Mouse (Mus musculus): ENCODE data around the gene Phf2.

DNA sequence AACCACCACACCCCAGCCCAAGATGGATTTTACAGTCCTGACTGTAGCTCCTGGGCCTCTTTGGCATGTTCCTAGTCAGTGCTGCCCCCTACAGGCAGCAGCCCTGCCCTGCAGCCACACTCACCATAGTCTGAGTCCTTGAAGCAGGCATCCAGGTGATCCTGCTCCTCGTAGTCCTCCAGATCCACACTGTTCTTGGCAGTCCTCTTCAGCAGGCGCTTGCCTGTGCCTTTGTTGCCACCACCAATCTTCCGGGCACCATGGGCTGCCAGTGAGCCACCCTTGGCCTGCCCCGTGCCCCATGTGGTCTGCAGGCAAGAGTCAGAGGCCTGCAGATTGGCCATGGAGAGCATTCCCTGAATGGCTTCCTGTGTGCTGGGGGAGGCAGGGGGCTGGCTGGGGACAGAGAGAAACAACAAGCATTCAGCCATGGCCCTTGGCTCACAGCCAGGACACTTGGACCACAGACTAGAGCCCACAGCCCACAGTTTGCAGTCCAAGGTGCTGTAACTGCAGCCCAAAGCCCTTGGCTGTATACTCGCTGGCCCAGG, 63.4 kb downstream of the Phf2 start:
- peak; percentile 93 for TF ChIP-seq CTCF (IDR thresholded peaks at IDR 0.05; ENCODE audit: borderline replicate concordance, extremely low read depth, insufficient read depth, insufficient read length)
- TF ChIP-seq POLR2A (IDR thresholded peaks at IDR 0.05; ENCODE audit: borderline replicate concordance, extremely low read depth, insufficient read depth, insufficient read length, poor library complexity, severe bottlenecking) = no peak
